Mouse (Mus musculus): ENCODE results near the gene Psenen. TPM values are rescaled to one million over a fixed set of nuclear protein-coding genes. Genes with fewer than 3 reads are reported as not detected.

Gene Psenen
- total RNA-seq, 2 experiments from 2014 or later, result 91.2 to 92.1 TPM

- no peak for DNase-seq
These were observed 6.4 kb downstream of the Psenen start for GRCm38 (mm10) chr7:30556894-30557536.

GRCm38 (mm10) chr7:30553810-30554584 is 9.4 kb downstream of the Psenen start:
- no peak for DNase-seq

GRCm38 (mm10) chr7:30553021-30553589 is 10.3 kb downstream of the Psenen start:
- peak; percentile 70 for DNase-seq

GRCm38 (mm10) chr7:30552102-30553020 is 11.1 kb downstream of the Psenen start, which contains the start of the genes Hspb6 and Proser3:
Gene Hspb6 (plus strand): TSS chr7:30552178.
Gene Proser3 (minus strand): TSS chr7:30552299.
- DNase-seq, result peak; percentile 96

- no peak for DNase-seq
These were observed 11.9 kb downstream of the Psenen start for GRCm38 (mm10) chr7:30551445-30552101.

GRCm38 (mm10) chr7:30550603-30551002 is 12.8 kb downstream of the Psenen start:
- DNase-seq, result no peak

- no peak for DNase-seq
These were observed 13.5 kb downstream of the Psenen start for GRCm38 (mm10) chr7:30549880-30550279.

GRCm38 (mm10) chr7:30544327-30544726 is 19.1 kb downstream of the Psenen start:
- no peak for DNase-seq

- DNase-seq, result no peak
These were observed 22.9 kb downstream of the Psenen start for GRCm38 (mm10) chr7:30540572-30540971.

- DNase-seq, result peak; percentile 96
These were observed 28.5 kb downstream of the Psenen start, which contains the start of gene Arhgap33 for GRCm38 (mm10) chr7:30534633-30535577. Gene Arhgap33 (minus strand): TSS chr7:30535060.

GRCm38 (mm10) chr7:30533941-30534632 is 29.3 kb downstream of the Psenen start:
- no peak for DNase-seq

- no peak for DNase-seq
These were observed 30.5 kb downstream of the Psenen start for GRCm38 (mm10) chr7:30532931-30533330.

- DNase-seq, result no peak
These were observed 32.1 kb downstream of the Psenen start for GRCm38 (mm10) chr7:30531291-30531815.

- DNase-seq, result no peak
These were observed 36.4 kb downstream of the Psenen start for GRCm38 (mm10) chr7:30526981-30527380.

GRCm38 (mm10) chr7:30526399-30526798 is 37.0 kb downstream of the Psenen start:
- DNase-seq, result no peak

GRCm38 (mm10) chr7:30525954-30526353 is 37.5 kb downstream of the Psenen start:
- no peak for DNase-seq

- no peak for DNase-seq
These were observed 38.9 kb downstream of the Psenen start for GRCm38 (mm10) chr7:30524487-30524886.

GRCm38 (mm10) chr7:30522871-30523270 is 40.6 kb downstream of the Psenen start:
- DNase-seq, result no peak

- no peak for DNase-seq
These were observed 42.6 kb downstream of the Psenen start for GRCm38 (mm10) chr7:30520856-30521255.

Measured in gastrocnemius, postnatal 25 days (tissue).